Mouse (Mus musculus) testis, adult 2 months (tissue): ENCODE measurements around the gene Ankfn1.

ENCODE experiments used
- CTCF ChIP-seq: fragments of 200-500 bp; IDR thresholded peaks from 2 replicates; pipeline ENCODE4 v1.5.1; 2012; ENCODE audit warnings: low read depth, mild to moderate bottlenecking, inconsistent platforms, low read length, moderate library complexity; ENCODE audit not compliant: control insufficient read depth, insufficient read depth, insufficient replicate concordance
- POLR2A ChIP-seq: fragments of 200-500 bp; IDR thresholded peaks from 2 replicates; pipeline ENCODE4 v1.6.1; 2012; ENCODE audit warnings: low read depth, mild to moderate bottlenecking, inconsistent platforms, low read length, moderate library complexity; ENCODE audit not compliant: control insufficient read depth

- TF ChIP-seq POLR2A (no peak), CTCF (no peak)
Measured at GRCm38 (mm10) chr11:89408774-89409173, 368.7 kb downstream of the Ankfn1 start.
